In the genomic region with DNA sequence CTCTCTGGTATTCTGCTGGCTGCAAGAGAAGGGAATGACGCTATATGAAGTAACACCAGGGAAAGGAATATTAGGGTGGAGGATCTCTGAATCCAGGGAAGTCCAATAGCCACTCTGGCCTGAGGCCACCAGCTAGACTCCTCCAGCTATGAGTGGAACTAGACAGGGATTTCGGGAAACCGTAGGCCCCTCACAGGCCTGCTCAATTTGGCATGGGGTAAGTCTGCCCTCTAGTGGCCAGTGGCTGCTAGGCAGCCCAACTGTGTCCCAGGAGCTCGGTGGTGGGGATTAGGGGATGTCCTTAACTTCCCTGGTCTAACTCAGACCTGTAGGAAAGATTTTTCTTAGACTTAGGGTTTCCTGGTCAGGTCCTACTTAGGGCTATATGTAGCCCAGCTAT, we compare ENCODE assay signal across 8 mouse cellular contexts. TPM values are rescaled to one million over a fixed set of nuclear protein-coding genes. Genes with fewer than 3 reads are reported as not detected.
DNase-seq lines count a peak whose midpoint lies in the region; ATAC-seq and TF ChIP-seq lines count a peak whose summit lies in the region.

No protein-coding gene starts in this region.

- DNase-seq in adrenal gland, adult (ENCODE audit: inconsistent age in 2 of 2, low spot score in 1 of 2) = peak; percentile 79 to 94
- DNase-seq in embryo, embryonic 10 days (ENCODE audit: low spot score) = peak; percentile 84
- DNase-seq in gastrocnemius, postnatal 14 days = peak; percentile 83
- peak; percentile 78 for DNase-seq in induced T-regulatory cell, adult 2 months (ENCODE audit: low read depth)
- DNase-seq in left cerebral cortex, adult 2 months (ENCODE audit: extremely low spot score in 1 of 2, low spot score in 2 of 2) = peak; percentile 81 to 87
- DNase-seq in right cerebral cortex, adult 2 months (ENCODE audit: low spot score in 2 of 2) = peak; percentile 89 to 90
- DNase-seq in urinary bladder, postnatal 25 days (ENCODE audit: low spot score) = peak; percentile 78

- TF ChIP-seq CTCF in left cerebral cortex, adult 2 months (IDR thresholded peaks at IDR 0.05) = peak; percentile 100

- ATAC-seq in megakaryocyte progenitor cell, adult 5-6 weeks (replicated peaks; ENCODE audit: poor library complexity) = peak; percentile 73

- H3K4me3 ChIP-seq in left cerebral cortex, adult 2 months = no peak overlapping the region

- intact Hi-C loops in gastrocnemius, postnatal 14 days (cut with DNase I; ENCODE audit: low total_unique reads) = loop anchor here (5.0 kb wide), 2 partner anchors 64 to 604 kb away; no protein-coding TSS in a partner anchor
- intact Hi-C loops in left cerebral cortex, adult 2 months (cut with DNase I) = loop anchor here (1.0 to 5.0 kb wide), 6 partner anchors 63 to 689 kb away; a partner anchor contains a TSS

- H3K27ac ChIP-seq in left cerebral cortex, adult 2 months = no peak overlapping the region

RNA-seq across cellular contexts. Expression of a gene that starts 8.5 kb away (rescaled TPM):
- 10 to 100 TPM; 23.7 to 25.7 TPM for total RNA-seq in gastrocnemius, postnatal 14 days (2021)
- 10 to 100 TPM; 75.1 to 79.7 TPM for total RNA-seq in left cerebral cortex, adult 2 months (2021)
- total RNA-seq in megakaryocyte progenitor cell, adult 5-6 weeks (2015) = 6.2 and 10.3 TPM in 2 replicates
- 4.4 and 8.7 TPM in 2 replicates for total RNA-seq in megakaryocyte progenitor cell, adult 5-6 weeks (2017)

RNA-seq across cellular contexts. Expression of a gene that starts 9.2 kb away (rescaled TPM):
- 10 to 100 TPM; 34.8 to 38.0 TPM for total RNA-seq in gastrocnemius, postnatal 14 days (2021)
- not detected for total RNA-seq in left cerebral cortex, adult 2 months (2021)
- not detected in 2 replicates for total RNA-seq in megakaryocyte progenitor cell, adult 5-6 weeks (2015)
- not detected in 2 replicates for total RNA-seq in megakaryocyte progenitor cell, adult 5-6 weeks (2017)

RNA-seq across cellular contexts. Expression of a gene that starts 27.4 kb away (rescaled TPM):
- total RNA-seq in gastrocnemius, postnatal 14 days (2021) = 10 to 100 TPM; 94.9 to 98.0 TPM
- not detected for total RNA-seq in left cerebral cortex, adult 2 months (2021)
- not detected in 2 replicates for total RNA-seq in megakaryocyte progenitor cell, adult 5-6 weeks (2015)
- not detected in 2 replicates for total RNA-seq in megakaryocyte progenitor cell, adult 5-6 weeks (2017)

Comparison
In these comparisons a context has a peak if more than half of its experiments do, and no peak if none do; other contexts are left out.
1. RNA of a gene that starts 9.2 kb away (total RNA-seq): 34.8 to 38.0 TPM in gastrocnemius, postnatal 14 days; not detected in left cerebral cortex, adult 2 months and not detected in megakaryocyte progenitor cell, adult 5-6 weeks; every median in the first group is over 10 times any median in the second.
2. RNA of a gene that starts 27.4 kb away (total RNA-seq): 94.9 to 98.0 TPM in gastrocnemius, postnatal 14 days; not detected in left cerebral cortex, adult 2 months and not detected in megakaryocyte progenitor cell, adult 5-6 weeks; every median in the first group is over 10 times any median in the second.
3. Peak in every context shown above with its lines, with median percentiles within 50 percentile points of each other: DNase-seq.